Mouse (Mus musculus): ENCODE data around the gene Mdm4. TPM values are rescaled to one million over a fixed set of nuclear protein-coding genes. Genes with fewer than 3 reads are reported as not detected.
A peak's percentile ranks its signal among the peaks of the same experiment; 100 is the strongest.
"Not testable (repeated sequence)": the region's sequence is repeated elsewhere in the genome, so short reads cannot be mapped to it uniquely, and the experiment has no call there.

Mdm4 gene
- total and polyA plus RNA-seq, 3 experiments = 22.9 to 25.9 (median 23.7) TPM

- intact Hi-C loops (cut with DNase I) = no loop called here
- H3K9ac ChIP-seq (ENCODE audit: low read depth, low read length) = no peak overlapping the region
- WGBS = 93% methylated on average over 6 of the region's 6 CpGs
- H3K27me3 ChIP-seq (ENCODE audit: control insufficient read depth, insufficient read depth, low read length) = no peaks in the 10 kb centered on the region
- no peak for TF ChIP-seq EP300 (IDR thresholded peaks at IDR 0.05; ENCODE audit: insufficient read depth, low read depth, low read length)
- TF ChIP-seq POLR2A (IDR thresholded peaks at IDR 0.05; ENCODE audit: insufficient read depth, low read depth, low read length) = no peak
- TF ChIP-seq CTCF (IDR thresholded peaks at IDR 0.05) = no peak
- no peaks in the 10 kb centered on the region for H3K4me1 ChIP-seq (ENCODE audit: control insufficient read depth, insufficient read depth, low read length)
- H3K36me3 ChIP-seq (ENCODE audit: control insufficient read depth, insufficient read depth, low read length) = peaks cover 14% of the 10 kb centered on the region
- DNase-seq = no peak
- no peaks in the 10 kb centered on the region for H3K79me2 ChIP-seq (replicated peaks; ENCODE audit: control insufficient read depth, insufficient read depth, low read length)
- no peak overlapping the region for H3K4me3 ChIP-seq
- H3K27ac ChIP-seq = no peak overlapping the region
Measured at GRCm38 (mm10) chr1:133000347-133000746, 30.0 kb downstream of the Mdm4 start.

GRCm38 (mm10) chr1:132991580-132991979 is 38.8 kb downstream of the Mdm4 start:
- Histone ChIP-seq H3K27ac (no peak overlapping the region), H3K4me3 (no peak overlapping the region), H3K36me3 (ENCODE audit: control insufficient read depth, insufficient read depth, low read length) (peaks cover 9% of the 10 kb centered on the region), H3K9ac (ENCODE audit: low read depth, low read length) (no peak overlapping the region), H3K27me3 (ENCODE audit: control insufficient read depth, insufficient read depth, low read length) (no peaks in the 10 kb centered on the region), H3K4me1 (ENCODE audit: control insufficient read depth, insufficient read depth, low read length) (no peaks in the 10 kb centered on the region), H3K79me2 (replicated peaks; ENCODE audit: control insufficient read depth, insufficient read depth, low read length) (no peaks in the 10 kb centered on the region)
- WGBS = 89% methylated on average over 7 of the region's 7 CpGs
- intact Hi-C loops (cut with DNase I) = no loop called here
- TF ChIP-seq POLR2A (IDR thresholded peaks at IDR 0.05; ENCODE audit: insufficient read depth, low read depth, low read length) = no peak
- TF ChIP-seq EP300 (IDR thresholded peaks at IDR 0.05; ENCODE audit: insufficient read depth, low read depth, low read length) = no peak
- TF ChIP-seq CTCF (IDR thresholded peaks at IDR 0.05) = no peak
- DNase-seq = no peak

- TF ChIP-seq CTCF (IDR thresholded peaks at IDR 0.05) (no peak), EP300 (IDR thresholded peaks at IDR 0.05; ENCODE audit: insufficient read depth, low read depth, low read length) (no peak), POLR2A (IDR thresholded peaks at IDR 0.05; ENCODE audit: insufficient read depth, low read depth, low read length) (no peak)
- Histone ChIP-seq H3K27ac (no peak overlapping the region), H3K4me1 (ENCODE audit: control insufficient read depth, insufficient read depth, low read length) (no peaks in the 10 kb centered on the region; the same call in 1 of the 2 replicates), H3K9ac (ENCODE audit: low read depth, low read length) (no peak overlapping the region), H3K27me3 (ENCODE audit: control insufficient read depth, insufficient read depth, low read length) (no peaks in the 10 kb centered on the region), H3K36me3 (ENCODE audit: control insufficient read depth, insufficient read depth, low read length) (peaks cover 4% of the 10 kb centered on the region; the same call in 1 of the 2 replicates), H3K79me2 (replicated peaks; ENCODE audit: control insufficient read depth, insufficient read depth, low read length) (no peaks in the 10 kb centered on the region), H3K4me3 (no peak overlapping the region)
- intact Hi-C loops (cut with DNase I) = no loop called here
- DNase-seq = no peak
- WGBS = 98% methylated on average over 3 of the region's 3 CpGs
Measured at GRCm38 (mm10) chr1:132990733-132991132, 39.6 kb downstream of the Mdm4 start.

- 70% methylated on average over 12 of the region's 12 CpGs for WGBS
- H3K27me3 ChIP-seq (ENCODE audit: control insufficient read depth, insufficient read depth, low read length); H3K4me1 ChIP-seq (ENCODE audit: control insufficient read depth, insufficient read depth, low read length); DNase-seq; H3K4me3 ChIP-seq; H3K27ac ChIP-seq; intact Hi-C loops (cut with DNase I); H3K9ac ChIP-seq (ENCODE audit: low read depth, low read length); H3K36me3 ChIP-seq (ENCODE audit: control insufficient read depth, insufficient read depth, low read length); H3K79me2 ChIP-seq (replicated peaks; ENCODE audit: control insufficient read depth, insufficient read depth, low read length): not testable (repeated sequence)
Measured at GRCm38 (mm10) chr1:132988556-132989459, 41.6 kb downstream of the Mdm4 start.

GRCm38 (mm10) chr1:132982728-132983127 is 47.6 kb downstream of the Mdm4 start:
- intact Hi-C loops (cut with DNase I) = loop anchor here (1.0 kb wide), 1 partner anchor 223 kb away; no protein-coding TSS in a partner anchor
- Histone ChIP-seq H3K36me3 (ENCODE audit: control insufficient read depth, insufficient read depth, low read length) (no peaks in the 10 kb centered on the region), H3K9ac (ENCODE audit: low read depth, low read length) (no peak overlapping the region), H3K27ac (no peak overlapping the region), H3K27me3 (ENCODE audit: control insufficient read depth, insufficient read depth, low read length) (no peaks in the 10 kb centered on the region), H3K4me1 (ENCODE audit: control insufficient read depth, insufficient read depth, low read length) (no peaks in the 10 kb centered on the region; the same call in 1 of the 2 replicates), H3K4me3 (no peak overlapping the region), H3K79me2 (replicated peaks; ENCODE audit: control insufficient read depth, insufficient read depth, low read length) (no peaks in the 10 kb centered on the region)
- 61% methylated on average over 7 of the region's 7 CpGs for WGBS
- TF ChIP-seq EP300 (IDR thresholded peaks at IDR 0.05; ENCODE audit: insufficient read depth, low read depth, low read length) = no peak
- peak; percentile 90 for TF ChIP-seq CTCF (IDR thresholded peaks at IDR 0.05)
- TF ChIP-seq POLR2A (IDR thresholded peaks at IDR 0.05; ENCODE audit: insufficient read depth, low read depth, low read length) = no peak
- DNase-seq = peak; percentile 26 to 50

GRCm38 (mm10) chr1:132981232-132981631 is 49.1 kb downstream of the Mdm4 start:
- Histone ChIP-seq H3K27me3 (ENCODE audit: control insufficient read depth, insufficient read depth, low read length) (no peaks in the 10 kb centered on the region), H3K9ac (ENCODE audit: low read depth, low read length) (no peak overlapping the region), H3K4me3 (no peak overlapping the region), H3K4me1 (ENCODE audit: control insufficient read depth, insufficient read depth, low read length) (no peaks in the 10 kb centered on the region; the same call in 1 of the 2 replicates), H3K36me3 (ENCODE audit: control insufficient read depth, insufficient read depth, low read length) (no peaks in the 10 kb centered on the region), H3K27ac (no peak overlapping the region), H3K79me2 (replicated peaks; ENCODE audit: control insufficient read depth, insufficient read depth, low read length) (no peaks in the 10 kb centered on the region)
- no peak for DNase-seq
- intact Hi-C loops (cut with DNase I) = no loop called here
- no peak for TF ChIP-seq CTCF (IDR thresholded peaks at IDR 0.05)
- no peak for TF ChIP-seq POLR2A (IDR thresholded peaks at IDR 0.05; ENCODE audit: insufficient read depth, low read depth, low read length)
- no peak for TF ChIP-seq EP300 (IDR thresholded peaks at IDR 0.05; ENCODE audit: insufficient read depth, low read depth, low read length)
- WGBS = 78% methylated on average over 6 of the region's 6 CpGs
